Mouse (Mus musculus) liver, adult 2 months (tissue): Measurements from ENCODE around the gene Igfbp5. TPM values are rescaled to one million over a fixed set of nuclear protein-coding genes. Genes with fewer than 3 reads are reported as not detected.
A peak's percentile ranks its signal among the peaks of the same experiment; 100 is the strongest.

Experiments used
- DNase-seq: peaks from one replicate; pipeline ENCODE4 v3.0.0-alpha.2; 2011; ENCODE audit warnings: low read depth, low spot score; ENCODE audit errors: extremely low read depth
- H3K27ac ChIP-seq: fragments of 200-500 bp; replicated peaks from 2 replicates; pipeline ENCODE4 v1.5.1; 2012; ENCODE audit warnings: low read depth, mild to moderate bottlenecking, control low read depth, inconsistent platforms, low read length; ENCODE audit not compliant: insufficient read depth
- H3K27me3 ChIP-seq: fragments of 200-500 bp; 2 replicates; pipeline ENCODE4 v1.6.1; 2012; ENCODE audit warnings: mild to moderate bottlenecking, moderate library complexity, low read length, inconsistent platforms; ENCODE audit not compliant: control insufficient read depth, insufficient read depth
- H3K36me3 ChIP-seq: fragments of 200-500 bp; 2 replicates; pipeline ENCODE4 v1.6.1; 2012; ENCODE audit warnings: low read length, inconsistent platforms; ENCODE audit not compliant: control insufficient read depth, insufficient read depth
- H3K4me1 ChIP-seq: fragments of 200-500 bp; 2 replicates; pipeline ENCODE4 v1.6.1; 2011; ENCODE audit warnings: low read length; ENCODE audit not compliant: control insufficient read depth, insufficient read depth
- H3K4me3 ChIP-seq: fragments of 200-500 bp; 2 replicates; pipeline ENCODE4 v1.5.1; 2011; ENCODE audit warnings: low read depth, mild to moderate bottlenecking, control low read depth, low read length, moderate library complexity; ENCODE audit not compliant: insufficient read depth
- H3K79me2 ChIP-seq: fragments of 200-500 bp; 2 replicates; pipeline ENCODE4 v1.6.1; 2012; ENCODE audit warnings: inconsistent platforms, mild to moderate bottlenecking, low read length, moderate library complexity; ENCODE audit not compliant: control insufficient read depth, insufficient read depth
- H3K9ac ChIP-seq: fragments of 200-500 bp; 2 replicates; pipeline ENCODE4 v1.6.1; 2012; ENCODE audit warnings: low read depth, mild to moderate bottlenecking, control low read depth, inconsistent platforms, low read length
- CTCF ChIP-seq: fragments of 200-500 bp; IDR thresholded peaks from 2 replicates; pipeline ENCODE4 v1.5.1; 2011; ENCODE audit warnings: low read depth, low read length, control low read depth
- POLR2A ChIP-seq: fragments of 200-500 bp; IDR thresholded peaks from 2 replicates; pipeline ENCODE4 v1.6.1; 2011; ENCODE audit warnings: low read length, control low read depth; ENCODE audit not compliant: insufficient read depth; ENCODE audit errors: extremely low read depth
- WGBS: fragments of 180-500 bp; shearing (Covaris S2); methylation state at CpG from one replicate; pipeline ENCODE4 v1.1.7; 2018; 5-methylcytosine and 5-hydroxymethylcytosine counted together
- polyA plus RNA-seq: library from polyadenylated mRNA; depleted of rRNA; stranded (reverse); fragments of >200 nt; gene quantifications from 2 replicates; pipeline ENCODE4 v1.2.3, GENCODE M21; 2012
- total RNA-seq: library from RNA; depleted of rRNA; stranded (reverse); fragments of >200 nt; gene quantifications from 2 replicates; pipeline ENCODE4 v1.2.3, GENCODE M21; 2014

Igfbp5 gene
- total and polyA plus RNA-seq, 2 experiments = 2.4 to 3.0 TPM

- Histone ChIP-seq H3K36me3 (no peaks in the 10 kb centered on the region), H3K4me1 (peaks cover 8% of the 10 kb centered on the region), H3K79me2 (no peaks in the 10 kb centered on the region), H3K27ac (no peak overlapping the region), H3K9ac (no peak overlapping the region), H3K4me3 (no peak overlapping the region), H3K27me3 (no peaks in the 10 kb centered on the region)
- TF ChIP-seq CTCF (no peak), POLR2A (no peak)
- WGBS = 75% methylated on average over 1 of the region's 1 CpGs
- no peak for DNase-seq
Measured at GRCm38 (mm10) chr1:72867346-72867745, 7.3 kb downstream of the Igfbp5 start.

GRCm38 (mm10) chr1:72866417-72866816 lies 8.3 kb downstream of the Igfbp5 start:
- 66% methylated on average over 5 of the region's 5 CpGs for WGBS
- H3K27me3 ChIP-seq = no peaks in the 10 kb centered on the region
- no peak overlapping the region for H3K27ac ChIP-seq
- TF ChIP-seq POLR2A (no peak), CTCF (no peak)
- no peaks in the 10 kb centered on the region for H3K36me3 ChIP-seq
- H3K4me1 ChIP-seq = peaks cover 2% of the 10 kb centered on the region; the same call in 1 of the 2 replicates
- DNase-seq = no peak
- H3K79me2 ChIP-seq = no peaks in the 10 kb centered on the region
- H3K4me3 ChIP-seq = no peak overlapping the region
- no peak overlapping the region for H3K9ac ChIP-seq

GRCm38 (mm10) chr1:72865900-72866299 lies 8.8 kb downstream of the Igfbp5 start:
- no peak overlapping the region for H3K9ac ChIP-seq
- TF ChIP-seq CTCF (peak; percentile 81), POLR2A (no peak)
- no peaks in the 10 kb centered on the region for H3K27me3 ChIP-seq
- DNase-seq = peak; percentile 46
- H3K4me1 ChIP-seq = peaks cover 1% of the 10 kb centered on the region; the same call in 1 of the 2 replicates
- WGBS = 34% methylated on average over 6 of the region's 6 CpGs
- no peaks in the 10 kb centered on the region for H3K79me2 ChIP-seq
- no peaks in the 10 kb centered on the region for H3K36me3 ChIP-seq
- no peak overlapping the region for H3K27ac ChIP-seq
- no peak overlapping the region for H3K4me3 ChIP-seq

GRCm38 (mm10) chr1:72864272-72864671 lies 10.4 kb downstream of the Igfbp5 start:
- no peaks in the 10 kb centered on the region for H3K4me1 ChIP-seq
- no peaks in the 10 kb centered on the region for H3K36me3 ChIP-seq
- no peak overlapping the region for H3K27ac ChIP-seq
- no peaks in the 10 kb centered on the region for H3K79me2 ChIP-seq
- no peak overlapping the region for H3K4me3 ChIP-seq
- no peak overlapping the region for H3K9ac ChIP-seq
- WGBS = 80% methylated on average over 3 of the region's 3 CpGs
- no peaks in the 10 kb centered on the region for H3K27me3 ChIP-seq
- TF ChIP-seq CTCF (no peak), POLR2A (no peak)
- DNase-seq = no peak

- Histone ChIP-seq H3K4me1 (no peaks in the 10 kb centered on the region), H3K27me3 (no peaks in the 10 kb centered on the region), H3K36me3 (no peaks in the 10 kb centered on the region), H3K9ac (no peak overlapping the region), H3K4me3 (no peak overlapping the region), H3K27ac (no peak overlapping the region), H3K79me2 (no peaks in the 10 kb centered on the region)
- 87% methylated on average over 8 of the region's 8 CpGs for WGBS
- no peak for TF ChIP-seq POLR2A
- no peak for TF ChIP-seq CTCF
- no peak for DNase-seq
Measured at GRCm38 (mm10) chr1:72863692-72864091, 11.0 kb downstream of the Igfbp5 start.

- no peaks in the 10 kb centered on the region for H3K79me2 ChIP-seq
- H3K36me3 ChIP-seq = no peaks in the 10 kb centered on the region
- H3K4me1 ChIP-seq = no peaks in the 10 kb centered on the region
- no peak overlapping the region for H3K9ac ChIP-seq
- H3K27me3 ChIP-seq = no peaks in the 10 kb centered on the region
- WGBS = 86% methylated on average over 21 of the region's 21 CpGs
- H3K27ac ChIP-seq = no peak overlapping the region
- H3K4me3 ChIP-seq = no peak overlapping the region
- DNase-seq = no peak
- TF ChIP-seq POLR2A (no peak), CTCF (no peak)
Measured at GRCm38 (mm10) chr1:72862248-72862647, 12.4 kb downstream of the Igfbp5 start.
